Mouse (Mus musculus) spleen, adult 2 months (tissue): ENCODE measurements around the gene Ubac2. TPM values are rescaled to one million over a fixed set of nuclear protein-coding genes. Genes with fewer than 3 reads are reported as not detected.
A peak's percentile ranks its signal among the peaks of the same experiment; 100 is the strongest.

Experiments
- DNase-seq, 2 experiments: peaks; one replicate each; pipeline versions ENCODE4 v3.0.0 to v3.0.0-alpha.2; 2012 to 2021; ENCODE audit warnings: low spot score in 2 of 2, low read depth in 1 of 2
- H3K27ac ChIP-seq: fragments of 200-500 bp; 2 replicates; pipeline ENCODE4 v1.5.1; 2012; ENCODE audit warnings: low read length, inconsistent platforms; ENCODE audit not compliant: insufficient read depth
- H3K27me3 ChIP-seq: fragments of 200-500 bp; 2 replicates; pipeline ENCODE4 v1.6.1; 2012; ENCODE audit warnings: mild to moderate bottlenecking, moderate library complexity, low read length, inconsistent platforms; ENCODE audit not compliant: control insufficient read depth, insufficient read depth
- H3K36me3 ChIP-seq: fragments of 200-500 bp; 2 replicates; pipeline ENCODE4 v1.6.1; 2012; ENCODE audit warnings: mild to moderate bottlenecking, low read length, inconsistent platforms; ENCODE audit not compliant: control insufficient read depth, insufficient read depth
- H3K4me1 ChIP-seq: fragments of 200-500 bp; 2 replicates; pipeline ENCODE4 v1.6.1; 2011; ENCODE audit warnings: inconsistent platforms; ENCODE audit not compliant: control insufficient read depth, insufficient read depth, insufficient read length
- H3K4me3 ChIP-seq: fragments of 200-500 bp; 2 replicates; pipeline ENCODE4 v1.5.1; 2011; ENCODE audit warnings: mild to moderate bottlenecking, inconsistent platforms; ENCODE audit not compliant: insufficient read depth, insufficient read length; ENCODE audit errors: extremely low read depth
- CTCF ChIP-seq: fragments of 200-500 bp; IDR thresholded peaks from 2 replicates; pipeline ENCODE4 v1.5.1; 2011; ENCODE audit warnings: mild to moderate bottlenecking, inconsistent platforms; ENCODE audit not compliant: insufficient read depth, insufficient read length, insufficient replicate concordance; ENCODE audit errors: extremely low read depth
- POLR2A ChIP-seq: fragments of 200-500 bp; IDR thresholded peaks from 2 replicates; pipeline ENCODE4 v1.6.1; 2011; ENCODE audit warnings: low read depth, low read length, inconsistent platforms
- WGBS: fragments of 180-500 bp; shearing (Covaris S2); methylation state at CpG from one replicate; pipeline ENCODE4 v1.1.7; 2018; 5-methylcytosine and 5-hydroxymethylcytosine counted together
- polyA plus RNA-seq: library from polyadenylated mRNA; depleted of rRNA; stranded (reverse); fragments of >200 nt; gene quantifications from 2 replicates; pipeline ENCODE4 v1.2.3, GENCODE M21; 2012

Ubac2 gene
- polyA plus RNA-seq, 1 experiment = 45.3 TPM

DNA sequence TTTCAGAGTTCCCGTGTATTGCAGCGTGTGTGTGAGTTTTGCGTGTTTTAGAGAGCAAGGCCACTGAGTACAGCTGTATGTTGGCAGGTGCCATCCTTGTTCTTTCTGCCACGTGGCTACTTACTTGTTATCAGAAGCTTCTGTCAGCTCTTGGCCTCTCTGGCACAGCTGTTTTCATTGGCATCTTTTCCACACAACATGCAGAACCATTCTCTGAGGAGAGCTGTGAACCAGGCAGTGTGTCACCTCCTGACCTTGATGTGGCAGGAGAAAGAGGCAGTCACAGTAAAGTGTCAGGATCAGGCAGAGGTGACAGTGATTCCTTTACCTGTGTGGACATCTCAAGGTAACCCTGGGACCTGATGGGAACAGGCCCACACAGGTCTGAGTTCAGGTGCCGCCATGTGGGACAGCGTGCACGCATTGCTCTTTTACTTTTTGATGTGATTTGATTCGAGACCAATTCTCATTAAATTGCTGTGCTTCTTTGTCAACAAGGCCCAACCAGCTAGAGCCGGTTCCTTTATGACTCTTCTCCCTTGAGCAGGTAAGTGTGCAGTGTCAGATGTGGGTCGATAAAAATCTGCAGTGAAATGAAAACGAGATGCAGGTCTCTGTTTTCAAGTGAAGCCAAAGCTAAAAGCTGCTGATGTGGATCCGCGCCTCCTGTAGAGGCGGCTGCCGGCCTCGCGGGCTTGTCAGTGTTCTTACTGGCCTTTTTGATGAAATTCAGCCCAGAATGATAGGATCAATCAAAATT is 122.1 kb downstream of the Ubac2 start:
- 77% methylated on average over 17 of the region's 17 CpGs for WGBS
- no peak overlapping the region for H3K4me3 ChIP-seq
- no peaks in the 10 kb centered on the region for H3K27me3 ChIP-seq
- H3K4me1 ChIP-seq = peaks cover 31% of the 10 kb centered on the region
- TF ChIP-seq CTCF (no peak), POLR2A (no peak)
- DNase-seq = no peak
- H3K27ac ChIP-seq = peak overlapping the region; percentile 58
- no peaks in the 10 kb centered on the region for H3K36me3 ChIP-seq

DNA sequence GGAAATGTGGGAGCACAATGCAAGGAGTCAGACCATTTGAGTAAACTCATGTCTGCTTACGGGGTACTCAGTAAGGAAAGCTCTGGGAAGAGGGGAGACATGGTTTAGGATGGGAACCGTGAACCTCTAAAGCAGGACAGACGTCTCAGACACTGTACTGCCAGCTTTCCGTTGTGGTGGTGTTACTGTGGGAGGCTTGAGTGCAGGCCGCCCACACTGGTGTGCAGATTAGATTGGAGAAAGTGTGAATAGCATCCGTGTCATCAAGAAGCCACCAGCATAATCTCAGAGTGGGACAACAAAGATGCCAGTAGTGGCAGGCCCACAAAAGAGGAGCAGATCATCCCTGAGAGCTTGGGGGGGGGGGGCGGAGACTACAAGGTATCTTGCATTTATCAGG is 123.8 kb downstream of the Ubac2 start:
- WGBS = 75% methylated on average over 6 of the region's 7 CpGs
- no peak for DNase-seq
- TF ChIP-seq CTCF (no peak), POLR2A (no peak)
- H3K36me3 ChIP-seq = no peaks in the 10 kb centered on the region
- H3K27ac ChIP-seq = no peak overlapping the region
- H3K4me3 ChIP-seq = no peak overlapping the region
- peaks cover 18% of the 10 kb centered on the region; the same call in 1 of the 2 replicates for H3K4me1 ChIP-seq
- no peaks in the 10 kb centered on the region for H3K27me3 ChIP-seq

DNA sequence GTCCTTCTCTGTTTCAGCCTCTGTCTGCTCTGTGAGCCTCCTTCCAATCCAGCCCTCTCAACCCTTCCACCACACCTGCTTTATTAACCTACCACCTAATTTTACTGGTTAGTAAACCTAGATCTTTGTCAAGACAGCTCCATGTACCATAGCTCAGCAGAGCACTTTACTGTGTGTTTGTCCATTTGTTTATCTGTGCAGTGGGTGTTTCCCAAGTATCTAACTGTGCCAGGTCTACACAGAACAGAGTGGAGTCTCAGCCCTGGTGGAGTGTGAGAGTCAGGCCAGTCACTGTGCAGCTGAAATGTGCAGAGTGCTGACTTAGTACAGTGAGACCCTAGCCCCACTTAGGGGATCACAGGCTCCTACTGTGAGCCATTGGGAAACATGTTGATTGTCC is 125.4 kb downstream of the Ubac2 start:
- no peak for DNase-seq
- no peaks in the 10 kb centered on the region for H3K27me3 ChIP-seq
- H3K36me3 ChIP-seq = no peaks in the 10 kb centered on the region; the same call in 1 of the 2 replicates
- H3K4me1 ChIP-seq = peaks cover 24% of the 10 kb centered on the region
- no peak overlapping the region for H3K27ac ChIP-seq
- TF ChIP-seq POLR2A = no peak
- no peak for TF ChIP-seq CTCF
- H3K4me3 ChIP-seq = no peak overlapping the region

DNA sequence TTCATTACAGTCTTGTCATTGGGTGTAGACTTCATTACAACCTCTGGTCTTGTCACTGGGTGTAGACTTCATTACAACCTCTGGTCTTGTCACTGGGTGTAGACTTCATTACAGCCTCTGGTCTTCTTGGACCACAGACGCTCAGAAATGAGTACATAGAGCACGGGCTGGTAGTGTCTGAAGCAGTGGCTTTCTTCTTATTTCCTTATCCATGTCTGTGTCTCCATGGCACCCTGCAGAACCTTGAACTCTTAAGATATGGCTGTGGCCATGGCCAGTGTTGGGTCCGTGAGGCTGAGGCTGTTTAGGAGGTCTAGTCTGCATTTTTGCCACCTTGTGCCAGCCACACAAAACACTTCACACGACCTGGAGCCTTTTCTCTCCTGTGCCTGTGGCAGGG is 129.8 kb downstream of the Ubac2 start:
- peaks cover 38% of the 10 kb centered on the region for H3K4me1 ChIP-seq
- whole genome bisulfite sequencing = 87% methylated on average over 4 of the region's 4 CpGs
- peak overlapping the region; percentile 94 for H3K27ac ChIP-seq
- peaks cover 4% of the 10 kb centered on the region for H3K36me3 ChIP-seq
- DNase-seq = no peak
- no peaks in the 10 kb centered on the region for H3K27me3 ChIP-seq
- H3K4me3 ChIP-seq = no peak overlapping the region
- TF ChIP-seq CTCF (no peak), POLR2A (no peak)

DNA sequence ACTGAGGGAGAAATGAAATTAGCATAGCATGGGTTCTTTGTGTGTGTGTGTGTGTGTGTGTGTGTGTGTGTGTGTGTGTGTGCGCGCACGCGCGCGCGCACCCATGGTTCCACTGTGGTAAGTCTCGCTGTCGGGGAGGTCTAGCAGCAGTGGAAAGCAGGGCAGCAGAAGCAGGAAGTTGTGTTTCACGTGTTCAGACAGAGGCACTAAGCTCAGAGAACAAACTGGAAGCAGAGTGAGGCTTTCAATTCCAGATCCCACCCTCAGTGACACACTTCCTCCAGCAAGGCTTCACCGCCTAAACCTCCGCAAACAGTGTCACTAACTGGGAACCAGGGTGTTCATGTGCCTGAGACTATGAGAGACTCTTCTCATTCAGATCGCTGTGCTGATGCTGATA is 131.1 kb downstream of the Ubac2 start:
- DNase-seq = peak; percentile 77 to 88
- Histone ChIP-seq H3K27me3 (no peaks in the 10 kb centered on the region), H3K36me3 (peaks cover 4% of the 10 kb centered on the region), H3K4me3 (no peak overlapping the region), H3K4me1 (peaks cover 44% of the 10 kb centered on the region), H3K27ac (peak overlapping the region; percentile 94)
- 18% methylated on average over 13 of the region's 13 CpGs for WGBS
- TF ChIP-seq CTCF (no peak), POLR2A (peak; percentile 6; the same call in 1 of the 2 replicates)

DNA sequence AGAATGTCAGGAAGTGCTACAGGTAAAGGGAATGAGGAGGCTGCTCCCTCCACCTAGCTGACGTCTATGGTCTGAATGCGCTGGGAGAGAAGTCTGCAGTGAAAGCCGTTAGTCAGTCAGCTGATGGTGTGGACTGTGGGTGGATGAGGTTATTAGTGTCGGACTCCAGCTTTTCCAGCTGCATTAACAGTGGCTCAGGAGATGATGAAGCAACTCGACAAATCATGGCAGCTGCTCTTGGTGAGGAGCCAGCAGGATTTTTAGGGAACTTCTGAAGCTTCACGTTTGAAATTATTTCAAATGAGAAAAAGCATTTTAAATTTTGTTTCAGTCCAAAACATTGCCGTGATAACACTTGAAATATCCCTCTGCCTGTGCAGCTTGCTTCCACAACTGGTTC is 131.9 kb downstream of the Ubac2 start:
- no peak for TF ChIP-seq POLR2A
- TF ChIP-seq CTCF = no peak
- no peak for DNase-seq
- peaks cover 51% of the 10 kb centered on the region for H3K4me1 ChIP-seq
- no peak overlapping the region for H3K4me3 ChIP-seq
- no peaks in the 10 kb centered on the region for H3K27me3 ChIP-seq
- peak overlapping the region; percentile 75 for H3K27ac ChIP-seq
- WGBS = 81% methylated on average over 7 of the region's 7 CpGs
- peaks cover 4% of the 10 kb centered on the region for H3K36me3 ChIP-seq

DNA sequence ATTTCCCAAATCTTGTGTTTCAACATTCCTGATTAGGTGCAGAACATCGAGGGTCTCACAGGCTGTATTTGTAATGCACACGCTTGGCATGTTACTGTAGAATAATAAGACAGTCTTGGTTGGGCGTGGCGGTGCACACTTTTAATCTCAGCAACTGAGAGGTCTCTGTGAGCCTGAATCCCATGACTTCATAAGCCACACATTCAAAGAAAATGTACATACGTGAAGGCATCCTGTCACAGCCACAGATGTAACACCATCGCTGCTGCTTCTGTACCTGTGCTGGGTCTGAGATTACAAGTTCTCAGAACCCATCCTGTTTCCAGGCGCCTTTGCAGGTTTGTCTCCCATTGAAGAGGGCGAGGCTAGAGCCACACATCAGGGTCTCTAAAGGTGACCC is 133.3 kb downstream of the Ubac2 start:
- H3K4me1 ChIP-seq = peaks cover 58% of the 10 kb centered on the region

More for the DNA sequence above, 133.3 kb downstream of the Ubac2 start:
- peaks cover 4% of the 10 kb centered on the region for H3K36me3 ChIP-seq
- H3K4me3 ChIP-seq = no peak overlapping the region
- 79% methylated on average over 8 of the region's 8 CpGs for WGBS
- no peak for DNase-seq
- H3K27ac ChIP-seq = peak overlapping the region; percentile 92
- H3K27me3 ChIP-seq = no peaks in the 10 kb centered on the region
- no peak for TF ChIP-seq CTCF
- TF ChIP-seq POLR2A = no peak
